Mouse (Mus musculus): Measurements from ENCODE around the gene Trank1. TPM values are rescaled to one million over a fixed set of nuclear protein-coding genes. Genes with fewer than 3 reads are reported as not detected.

Trank1 gene
- total RNA-seq, 1 experiment from 2014 or later = 0.19 TPM

DNA sequence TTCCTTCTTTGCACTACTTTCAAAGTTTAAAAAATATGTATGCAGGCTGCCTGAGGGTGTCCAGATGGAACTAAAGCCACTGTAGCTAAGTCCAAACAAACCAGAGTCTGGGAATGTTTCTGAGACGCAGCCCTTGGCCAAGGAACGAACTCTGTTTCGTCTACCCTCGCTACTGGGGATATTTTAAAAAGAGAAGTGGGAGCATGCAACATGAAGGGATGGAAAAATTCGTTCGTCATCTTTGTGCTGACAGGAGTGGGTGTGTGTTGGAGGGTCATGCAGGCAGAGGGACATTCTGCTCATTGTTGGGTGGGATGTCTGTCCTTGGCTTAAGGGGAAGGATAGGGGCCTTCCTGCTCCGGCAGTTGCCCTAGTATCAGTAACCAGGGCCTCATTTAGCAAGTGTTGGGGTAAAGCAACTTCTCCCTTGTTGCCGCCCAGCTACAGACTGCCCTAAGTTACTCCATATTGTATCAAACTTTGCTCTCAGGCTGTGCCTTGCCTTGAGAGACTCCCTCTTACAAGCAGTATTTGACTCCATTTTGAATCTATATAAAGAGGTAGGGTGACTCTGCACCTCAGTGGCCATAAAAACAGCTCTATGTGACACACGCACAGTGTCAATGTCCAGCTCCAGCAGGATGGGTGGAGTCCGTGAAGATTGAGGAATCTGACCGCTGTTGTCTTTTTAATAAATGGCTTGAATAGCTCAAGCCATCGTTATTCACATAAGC lies 93.0 kb downstream of the Trank1 start:
- ATAC-seq (replicated peaks; ENCODE audit: insufficient number of reproducible peaks, low FRiP score, low TSS enrichment, poor library complexity, severe bottlenecking) = no peak

- ATAC-seq (replicated peaks; ENCODE audit: insufficient number of reproducible peaks, low FRiP score, low TSS enrichment, poor library complexity, severe bottlenecking) = no peak
Observed at GRCm38 (mm10) chr9:111405080-111405428, 93.5 kb downstream of the Trank1 start.

GRCm38 (mm10) chr9:111408012-111408411 lies 96.5 kb downstream of the Trank1 start:
- no peak for ATAC-seq (replicated peaks; ENCODE audit: insufficient number of reproducible peaks, low FRiP score, low TSS enrichment, poor library complexity, severe bottlenecking)

- no peak for ATAC-seq (replicated peaks; ENCODE audit: insufficient number of reproducible peaks, low FRiP score, low TSS enrichment, poor library complexity, severe bottlenecking)
Observed at GRCm38 (mm10) chr9:111408427-111408826, 96.9 kb downstream of the Trank1 start.

DNA sequence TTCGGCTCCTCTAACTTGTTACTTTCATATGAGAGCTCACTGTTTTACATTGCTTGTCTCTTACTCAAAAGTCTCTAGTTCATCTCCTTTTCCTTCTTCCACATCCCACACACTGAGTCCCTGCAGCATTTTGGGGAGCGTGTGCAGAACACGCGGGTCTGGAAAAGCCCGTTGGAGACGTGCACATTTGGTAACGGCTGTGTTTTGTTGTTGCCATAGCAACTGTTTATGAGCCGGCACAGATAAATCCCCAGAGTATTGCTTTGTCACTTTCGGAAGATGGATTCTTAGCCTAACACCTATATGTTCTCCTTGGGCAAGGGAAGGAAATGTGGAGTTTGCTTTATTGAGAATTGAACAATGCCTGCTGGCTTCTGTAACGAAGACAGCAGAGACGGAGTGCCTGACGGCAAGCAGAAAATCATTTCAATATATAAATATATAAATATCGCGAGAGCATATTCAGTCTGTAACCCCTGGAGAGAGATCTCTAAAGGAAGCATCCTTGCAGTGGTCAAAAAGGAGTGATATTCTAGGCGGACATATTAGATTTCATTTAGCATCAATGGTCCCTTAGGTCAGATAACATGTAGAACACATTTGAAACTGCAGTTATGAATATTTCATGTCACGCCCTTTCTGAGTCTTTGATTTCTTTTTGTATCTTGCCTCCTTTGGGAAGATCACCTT lies 101.1 kb downstream of the Trank1 start:
- no peak for ATAC-seq (replicated peaks; ENCODE audit: insufficient number of reproducible peaks, low FRiP score, low TSS enrichment, poor library complexity, severe bottlenecking)

DNA sequence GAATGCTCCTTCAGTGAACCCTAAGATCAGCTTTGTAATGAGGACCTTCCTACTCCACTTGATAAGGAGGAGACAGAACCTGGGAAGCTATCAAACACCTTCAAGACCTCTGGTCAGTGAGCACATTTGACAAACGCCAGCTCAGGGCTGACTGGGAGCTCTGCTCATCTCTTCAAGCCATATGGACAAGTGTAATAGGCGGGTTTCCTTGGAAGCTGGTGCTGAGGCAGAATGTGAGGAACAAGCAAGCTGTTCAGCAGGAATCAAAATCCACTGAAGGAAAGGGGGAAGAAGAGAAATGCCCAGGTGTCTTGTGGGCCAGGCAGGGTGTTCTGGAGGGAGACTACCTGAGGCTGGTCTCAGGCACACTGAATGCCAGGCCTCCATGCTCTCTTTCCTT lies 110.3 kb downstream of the Trank1 start:
- no peak for ATAC-seq (replicated peaks; ENCODE audit: insufficient number of reproducible peaks, low FRiP score, low TSS enrichment, poor library complexity, severe bottlenecking)

GRCm38 (mm10) chr9:111422567-111422966 lies 111.0 kb downstream of the Trank1 start:
- ATAC-seq (replicated peaks; ENCODE audit: insufficient number of reproducible peaks, low FRiP score, low TSS enrichment, poor library complexity, severe bottlenecking) = no peak

- ATAC-seq (replicated peaks; ENCODE audit: insufficient number of reproducible peaks, low FRiP score, low TSS enrichment, poor library complexity, severe bottlenecking) = no peak
Observed at GRCm38 (mm10) chr9:111425113-111425512, 113.6 kb downstream of the Trank1 start.

DNA sequence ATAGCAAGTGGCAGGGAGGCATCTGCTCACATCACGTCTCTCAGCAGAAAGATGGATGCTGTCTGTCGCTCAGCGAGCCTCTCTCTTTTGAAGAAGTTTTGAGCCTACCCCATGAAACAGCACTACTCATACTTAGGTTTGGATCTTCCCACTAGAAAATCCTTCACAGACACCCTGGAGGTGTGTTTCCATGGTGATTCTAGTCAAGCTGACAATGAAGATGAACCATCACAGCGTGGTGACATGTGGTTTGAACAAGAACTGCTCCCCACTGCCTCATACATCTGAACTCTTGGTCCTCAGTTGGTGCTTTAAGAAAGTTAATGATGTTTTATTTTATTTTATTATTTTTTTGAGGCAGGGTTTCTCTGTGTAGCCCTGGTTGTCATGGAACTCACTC lies 114.4 kb downstream of the Trank1 start:
- ATAC-seq (replicated peaks; ENCODE audit: insufficient number of reproducible peaks, low FRiP score, low TSS enrichment, poor library complexity, severe bottlenecking) = no peak

DNA sequence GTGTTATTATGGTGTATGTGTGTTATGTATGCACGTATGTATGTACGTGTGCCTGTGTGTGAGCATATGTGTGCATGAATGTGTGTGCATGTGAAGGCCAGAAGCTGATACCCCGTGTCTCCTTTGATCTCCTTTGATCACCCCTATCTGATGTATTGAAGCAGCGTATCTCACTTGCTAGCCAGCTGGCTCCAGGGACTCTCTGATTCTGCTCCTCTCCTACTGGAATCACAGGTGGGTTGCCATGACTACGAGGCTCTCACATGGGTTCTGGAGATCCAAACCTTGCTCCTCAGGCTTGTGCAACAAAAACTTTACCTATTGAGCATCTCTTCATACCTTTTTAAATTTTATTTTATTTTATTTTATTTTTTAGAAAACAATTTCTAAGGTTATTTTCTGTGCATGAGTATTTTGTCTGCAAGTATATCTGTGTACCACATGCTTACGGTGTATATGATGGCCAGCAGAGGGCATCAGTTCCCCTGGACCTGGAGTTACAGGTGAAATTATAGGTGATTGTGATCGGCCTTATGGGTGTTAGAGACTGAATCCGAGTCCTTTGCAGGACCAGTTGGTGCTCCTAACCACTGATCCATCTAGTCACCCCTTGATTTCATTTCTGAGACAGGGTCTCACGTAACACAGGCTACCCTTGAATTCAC lies 116.5 kb downstream of the Trank1 start:
- ATAC-seq (replicated peaks; ENCODE audit: insufficient number of reproducible peaks, low FRiP score, low TSS enrichment, poor library complexity, severe bottlenecking) = no peak

GRCm38 (mm10) chr9:111428698-111429362 lies 117.3 kb downstream of the Trank1 start:
- ATAC-seq (replicated peaks; ENCODE audit: insufficient number of reproducible peaks, low FRiP score, low TSS enrichment, poor library complexity, severe bottlenecking) = no peak

DNA sequence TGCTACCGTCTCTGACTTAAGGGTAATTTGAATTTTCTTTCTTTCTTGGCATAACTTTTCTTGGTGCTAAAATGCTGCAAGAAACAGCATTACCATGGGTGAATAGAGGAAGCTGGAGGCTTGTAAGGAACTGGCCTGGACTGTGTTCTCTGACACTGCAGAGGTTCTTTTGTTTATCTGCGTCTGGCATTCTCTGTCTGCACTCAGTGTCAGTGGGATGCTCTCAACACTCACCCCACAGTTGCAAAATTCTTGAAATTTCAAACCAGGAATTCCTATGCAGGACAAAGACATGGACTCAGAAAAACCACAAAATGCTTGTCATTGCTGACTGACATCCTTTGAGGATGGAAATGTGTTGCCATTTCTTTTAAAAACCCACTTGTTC lies 117.8 kb downstream of the Trank1 start:
- no peak for ATAC-seq (replicated peaks; ENCODE audit: insufficient number of reproducible peaks, low FRiP score, low TSS enrichment, poor library complexity, severe bottlenecking)

- ATAC-seq (replicated peaks; ENCODE audit: insufficient number of reproducible peaks, low FRiP score, low TSS enrichment, poor library complexity, severe bottlenecking) = no peak
Observed at GRCm38 (mm10) chr9:111435429-111435828, 123.9 kb downstream of the Trank1 start.

DNA sequence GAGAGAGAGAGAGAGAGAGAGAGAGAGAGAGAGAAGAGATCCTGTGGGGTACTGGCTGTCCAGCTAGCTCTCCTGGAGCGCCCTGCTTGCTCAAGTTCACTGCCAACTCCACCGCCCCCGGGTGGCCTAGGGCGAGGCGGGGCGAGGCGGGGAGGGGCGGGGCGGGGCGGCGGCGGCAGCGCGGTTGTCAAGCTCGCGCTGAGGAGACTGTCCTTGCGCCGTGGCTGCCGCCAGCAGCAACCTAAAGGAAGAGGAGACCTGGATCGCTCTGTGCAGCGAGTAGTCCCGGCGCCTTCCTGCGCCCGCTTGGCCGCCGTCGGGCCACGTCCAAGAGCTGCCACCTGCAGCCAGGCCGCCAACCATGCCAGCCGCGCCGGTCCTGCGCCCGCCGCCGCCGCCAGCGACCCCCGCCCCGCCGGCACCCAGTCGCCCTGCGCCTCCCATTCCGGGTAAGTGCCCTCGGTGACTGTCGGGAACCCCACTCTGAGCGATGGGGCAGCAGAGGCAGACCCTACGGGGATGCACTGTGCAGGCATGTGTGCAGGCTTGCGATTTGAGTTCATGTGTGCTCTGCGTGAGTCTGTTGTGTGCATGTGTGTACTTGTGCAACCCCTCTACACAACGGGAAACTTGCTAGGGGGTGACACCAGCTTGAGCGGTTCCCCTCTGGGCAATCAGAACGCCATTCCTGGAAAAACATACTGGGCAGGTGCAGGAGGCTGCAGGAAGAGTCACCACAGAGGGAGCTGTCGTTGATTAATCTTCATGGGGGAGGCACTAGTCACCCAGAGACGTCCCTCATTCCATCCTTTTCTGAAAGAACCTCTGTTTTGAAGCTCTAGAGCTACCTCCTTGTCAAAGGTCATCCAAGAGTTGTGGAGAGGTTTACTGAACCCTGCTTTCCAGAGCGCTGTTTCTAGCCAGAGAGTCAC lies 127.6 kb downstream of the Trank1 start, which contains the start of gene Dclk3:
Dclk3 (plus strand) TSS at position 178 of the 932 bp plus-strand sequence.
- no peak for ATAC-seq (replicated peaks; ENCODE audit: insufficient number of reproducible peaks, low FRiP score, low TSS enrichment, poor library complexity, severe bottlenecking)

GRCm38 (mm10) chr9:111439836-111440201 lies 128.3 kb downstream of the Trank1 start:
- no peak for ATAC-seq (replicated peaks; ENCODE audit: insufficient number of reproducible peaks, low FRiP score, low TSS enrichment, poor library complexity, severe bottlenecking)

- no peak for ATAC-seq (replicated peaks; ENCODE audit: insufficient number of reproducible peaks, low FRiP score, low TSS enrichment, poor library complexity, severe bottlenecking)
Observed at GRCm38 (mm10) chr9:111440446-111440845, 128.9 kb downstream of the Trank1 start.

- no peak for ATAC-seq (replicated peaks; ENCODE audit: insufficient number of reproducible peaks, low FRiP score, low TSS enrichment, poor library complexity, severe bottlenecking)
Observed at GRCm38 (mm10) chr9:111441151-111441550, 129.6 kb downstream of the Trank1 start.
